Mouse (Mus musculus): Measurements from ENCODE around the gene Fosl1.

- TF ChIP-seq CTCF (IDR thresholded peaks at IDR 0.05) (peak; percentile 80), EP300 (IDR thresholded peaks at IDR 0.05) (no peak)
Observed at GRCm38 (mm10) chr19:5407133-5407532, 40.2 kb upstream of the Fosl1 start.

Data from lung, postnatal 0 days (tissue).